In the genomic region with DNA sequence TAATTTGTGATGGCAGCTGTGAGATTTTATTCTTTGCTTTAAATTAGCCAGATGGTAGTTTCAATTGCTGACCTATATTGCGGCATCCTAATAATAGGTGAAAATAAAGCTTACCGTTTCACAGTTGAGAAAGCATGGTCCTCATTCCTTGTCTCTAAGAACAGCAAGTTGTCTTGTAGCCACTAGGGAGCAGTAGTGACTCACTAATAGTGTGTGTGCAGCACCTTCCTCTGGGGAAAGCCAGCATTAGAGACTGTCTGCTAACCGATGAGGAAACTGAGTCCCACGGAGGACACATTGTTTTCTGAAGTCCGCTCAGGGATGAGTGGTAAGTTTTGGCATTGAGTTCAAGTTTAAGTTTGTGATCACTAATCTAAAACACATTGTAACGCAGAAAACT, we compare ENCODE assay signal across 10 mouse cellular contexts. TPM values are rescaled to one million over a fixed set of nuclear protein-coding genes. Genes with fewer than 3 reads are reported as not detected.
DNase-seq lines count a peak whose midpoint lies in the region; ATAC-seq and TF ChIP-seq lines count a peak whose summit lies in the region.
"Had no signal": no experiment of that assay in that cellular context is flagged by ENCODE, and none has a peak within 500 bp of the region (broad histone marks: within the 10 kb centered on the region; RNA-seq: fewer than 3 reads in every experiment).

No protein-coding gene starts in this region.

- no peak overlapping the region for H3ac ChIP-seq in C2C12 (ENCODE audit: control insufficient read depth, insufficient read length, low read depth)

- no peaks in the 10 kb centered on the region for H3K4me1 ChIP-seq in kidney, adult 2 months (ENCODE audit: control insufficient read depth, insufficient read depth, low read length)
- H3K4me1 ChIP-seq: limb, embryonic 15.5 days had no signal

- H3K79me3 ChIP-seq in C2C12 (ENCODE audit: low read depth): no peaks in the 10 kb centered on the region

- no peak for ATAC-seq in granulocyte monocyte progenitor cell, adult 5-6 weeks (replicated peaks; ENCODE audit: poor library complexity, severe bottlenecking)

- peak; percentile 20 for DNase-seq in kidney, adult 2 months
- DNase-seq in kidney, postnatal 25 days: no peak
- DNase-seq in 3T3-L1 (ENCODE audit: low read depth, low spot score): peak; percentile 62
- DNase-seq in forelimb bud, embryonic 11.5 days (ENCODE audit: low read depth, low spot score): peak; percentile 31
- no peak for DNase-seq in neural tube, embryonic 10.5 days (ENCODE audit: extremely low spot score, low spot score)
- DNase-seq in testis, postnatal 10 days (ENCODE audit: low spot score): no peak

- no peaks in the 10 kb centered on the region for H3K79me2 ChIP-seq in C2C12 (ENCODE audit: control insufficient read depth, insufficient read depth)

- H3K27ac ChIP-seq in kidney, adult 2 months (ENCODE audit: insufficient read depth, low read depth, low read length): no peak overlapping the region
- H3K27ac ChIP-seq: limb, embryonic 15.5 days had no signal

- no peak; the same call in 1 of the 2 replicates for TF ChIP-seq CTCF in kidney, adult 2 months (conservative IDR thresholded peaks at IDR 0.05; ENCODE audit: insufficient read depth, insufficient read length, low read depth, low read length)
- peak; percentile 25 for TF ChIP-seq CTCF in C2C12 (IDR thresholded peaks at IDR 0.05; ENCODE audit: control insufficient read depth, insufficient read depth, insufficient read length)

- WGBS in kidney, adult 2 months: 55% methylated on average over 6 of the region's 6 CpGs

- no peak overlapping the region for H3K4me3 ChIP-seq in kidney, adult 2 months (ENCODE audit: insufficient read depth, low read depth, low read length)
- H3K4me3 ChIP-seq in C2C12 (ENCODE audit: insufficient read depth, poor library complexity, severe bottlenecking): no peak overlapping the region
- H3K4me3 ChIP-seq: limb, embryonic 15.5 days had no signal

- H3K36me3 ChIP-seq in kidney, adult 2 months (ENCODE audit: control insufficient read depth, insufficient read depth, low read length): no peaks in the 10 kb centered on the region
- no peaks in the 10 kb centered on the region for H3K36me3 ChIP-seq in C2C12 (ENCODE audit: control insufficient read depth, insufficient read depth)
- H3K36me3 ChIP-seq: limb, embryonic 15.5 days had no signal

- no peak for TF ChIP-seq POLR2A in kidney, adult 2 months (IDR thresholded peaks at IDR 0.05; ENCODE audit: low read depth, low read length)

- H3K27me3 ChIP-seq in kidney, adult 2 months (replicated peaks; ENCODE audit: control insufficient read depth, insufficient read depth, low read length): no peaks in the 10 kb centered on the region
- no peaks in the 10 kb centered on the region for H3K27me3 ChIP-seq in C2C12 (ENCODE audit: control insufficient read depth, insufficient read depth, insufficient read length)
- H3K27me3 ChIP-seq: limb, embryonic 15.5 days had no signal

TF ChIP-seq in C2C12, 6 proteins besides CTCF, POLR2A, EP300 and RAD21:
- TF ChIP-seq FOSL1 (IDR thresholded peaks at IDR 0.05; ENCODE audit: insufficient read depth, low read length, poor library complexity, severe bottlenecking): no peak
- TF ChIP-seq MYOD1 (IDR thresholded peaks at IDR 0.05; ENCODE audit: control insufficient read depth, insufficient read length, low read depth): no peak
- no peak for TF ChIP-seq MYOG (IDR thresholded peaks at IDR 0.05; ENCODE audit: control insufficient read depth, extremely low read depth, insufficient read length)
- no peak for TF ChIP-seq CEBPB (IDR thresholded peaks at IDR 0.05; ENCODE audit: low read depth)
- TF ChIP-seq USF1 (IDR thresholded peaks at IDR 0.05; ENCODE audit: low read depth): no peak
- no peak for TF ChIP-seq MAX (IDR thresholded peaks at IDR 0.05)

RNA-seq across cellular contexts. Expression of a gene that starts 46.5 kb away (rescaled TPM):
- polyA plus RNA-seq in kidney, adult 2 months (2012; rRNA removed): 0.08 and 0.11 TPM in 2 replicates
- 0.02 TPM for polyA plus RNA-seq in C2C12 (2012; fragmentation: generic; extraction: Trizol)
- total RNA-seq in granulocyte monocyte progenitor cell, adult 5-6 weeks (2014; fragmentation: Nextera tagmentation): not detected in 2 replicates
- total RNA-seq in granulocyte monocyte progenitor cell, adult 5-6 weeks (2017): not detected in 2 replicates
- total RNA-seq: heart, adult 18-20 months had no signal
- polyA plus RNA-seq: limb, embryonic 15.5 days had no signal

Comparison
In these comparisons a context has a peak if more than half of its experiments do, and no peak if none do; other contexts are left out.
1. DNase-seq: peak in kidney, adult 2 months (single experiment), 3T3-L1 (single experiment) and forelimb bud, embryonic 11.5 days (single experiment); none in kidney, postnatal 25 days (0 of 2), neural tube, embryonic 10.5 days (single experiment) and testis, postnatal 10 days (single experiment).